Mouse (Mus musculus) fat pad, adult 2 months (tissue): ENCODE results near the gene 1700020N01Rik.

Experiments used
- DNase-seq: peaks from one replicate; pipeline ENCODE4 v3.0.0-alpha.2; 2011; ENCODE audit warnings: low read depth, low spot score; ENCODE audit errors: extremely low read depth

Gene 1700020N01Rik

DNA sequence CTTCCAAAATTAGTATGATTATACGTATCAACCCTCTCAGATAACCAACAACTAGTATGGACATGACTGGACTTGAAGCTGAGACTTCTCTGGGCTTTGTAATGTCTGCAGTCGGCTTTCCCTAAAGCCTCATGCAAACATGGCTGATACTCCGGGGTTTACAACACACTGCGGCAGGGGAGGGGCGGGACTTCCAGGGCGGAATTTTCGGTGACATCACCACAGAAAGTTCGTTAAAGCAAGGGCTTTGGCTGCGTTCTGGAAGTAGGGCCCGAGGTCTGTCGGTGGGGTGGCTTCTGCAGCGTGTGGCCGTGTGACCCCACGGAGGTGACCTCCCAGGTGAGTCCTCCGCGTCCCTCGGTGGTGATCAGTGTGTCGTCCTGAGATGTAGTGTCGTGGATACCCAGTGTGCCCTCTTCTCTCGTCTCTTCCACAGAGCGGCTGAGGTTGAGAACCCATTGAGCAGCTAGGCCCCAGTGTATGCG, at the start of gene 1700020N01Rik:
Gene 1700020N01Rik (plus strand): TSS at position 250 of the 485 bp plus-strand sequence.
- DNase-seq, result no peak

DNA sequence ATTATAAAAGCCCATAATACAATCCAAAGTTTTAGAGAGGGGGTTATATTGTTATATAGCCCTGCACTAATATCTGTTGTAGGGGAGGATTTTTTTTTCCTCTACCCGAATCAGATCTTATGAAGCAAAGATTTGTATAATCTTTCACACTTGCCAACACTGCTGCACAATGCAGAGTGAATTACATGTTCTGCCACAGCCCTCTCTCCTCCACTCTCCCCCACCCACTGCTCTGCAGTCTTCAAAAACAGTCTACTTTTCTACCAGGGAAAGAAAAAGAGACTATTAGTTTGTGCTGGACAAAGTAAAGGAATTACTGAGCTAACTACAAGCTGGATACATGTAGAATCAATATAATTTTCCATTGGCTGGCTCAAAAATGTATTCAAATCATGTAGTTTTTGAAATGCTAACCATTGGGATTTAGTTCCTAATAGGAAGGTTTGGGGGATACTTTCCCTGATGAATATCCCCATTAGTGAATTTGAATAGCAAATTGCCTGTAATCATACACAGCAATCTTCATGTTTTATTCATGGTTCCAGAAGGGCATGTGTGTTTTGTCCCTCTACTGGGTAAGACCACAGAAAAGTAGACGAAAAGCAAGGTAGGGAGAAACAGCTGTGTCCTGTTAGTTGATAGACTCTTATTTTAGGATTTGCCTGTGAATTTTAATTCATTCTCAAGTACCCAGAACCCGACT, 49.2 kb upstream of the 1700020N01Rik start:
- DNase-seq, result no peak

DNA sequence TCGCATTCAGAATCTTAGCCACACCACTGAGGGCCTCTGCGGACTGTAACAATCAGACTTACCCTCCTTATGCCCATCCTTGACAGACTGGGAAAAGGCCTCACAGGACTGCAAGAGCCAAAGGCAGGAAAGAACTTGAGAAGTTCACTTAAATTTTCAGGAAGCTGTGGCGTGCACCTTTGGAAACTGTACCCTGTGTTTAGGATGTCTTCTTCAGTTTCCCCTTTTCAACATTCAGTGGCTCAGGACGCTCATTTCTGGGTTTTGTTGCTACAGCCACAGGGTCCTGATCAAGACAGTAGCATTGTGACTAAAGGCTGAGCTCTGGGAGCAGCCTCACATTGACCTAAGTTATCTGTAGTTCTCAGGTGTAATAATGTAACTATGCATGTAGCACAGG, 48.2 kb upstream of the 1700020N01Rik start:
- DNase-seq, result no peak

DNA sequence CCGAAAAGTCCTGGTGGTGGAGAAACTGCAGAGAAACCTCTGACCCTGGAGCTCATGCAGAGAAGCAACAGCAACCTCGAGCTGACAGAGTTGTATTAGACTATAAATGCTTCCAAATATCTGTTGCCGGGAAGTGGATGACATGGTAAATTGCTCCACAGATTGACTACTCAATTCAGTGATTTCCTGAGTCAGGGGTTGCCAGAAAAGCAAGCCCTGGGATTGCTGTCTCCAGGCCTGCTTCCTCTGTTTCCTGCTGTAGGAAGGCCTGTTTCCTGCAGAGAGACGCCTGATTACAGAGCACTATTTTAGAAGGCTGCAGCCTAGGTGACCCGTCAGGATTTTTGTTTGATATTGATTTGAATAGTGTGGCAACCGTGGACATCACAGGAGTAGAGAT, 47.5 kb upstream of the 1700020N01Rik start:
- no peak for DNase-seq

DNA sequence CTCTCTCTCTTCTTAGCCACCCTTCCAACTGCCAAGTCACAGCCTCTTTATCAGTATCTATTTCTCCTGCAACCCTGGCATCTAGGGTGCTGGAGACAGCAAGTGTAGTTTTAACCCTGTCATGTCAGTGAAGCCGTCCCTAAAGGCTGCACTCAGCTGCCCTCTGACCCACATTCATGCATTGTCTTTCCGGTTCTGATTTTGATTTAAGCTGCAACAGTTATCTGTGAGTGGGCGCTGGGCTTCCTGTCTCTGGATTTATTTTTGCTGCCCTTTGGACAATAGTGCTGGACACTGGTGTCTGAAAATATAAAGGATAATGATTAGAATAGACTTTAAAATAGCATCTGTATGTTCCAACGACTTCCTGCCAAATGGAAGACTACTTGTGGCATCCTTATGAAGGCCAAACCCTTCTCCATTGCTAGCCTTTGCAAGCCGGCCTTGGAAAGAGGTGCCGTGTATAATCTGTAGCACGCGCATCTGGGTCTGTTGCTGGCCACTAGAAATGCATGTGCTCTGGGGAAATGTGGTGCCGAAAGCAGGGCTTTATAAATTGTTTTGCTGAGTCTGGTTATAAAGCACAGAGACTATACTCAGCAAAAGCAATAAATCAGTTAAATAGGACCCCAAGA, 44.0 kb upstream of the 1700020N01Rik start:
- DNase-seq, result no peak

DNA sequence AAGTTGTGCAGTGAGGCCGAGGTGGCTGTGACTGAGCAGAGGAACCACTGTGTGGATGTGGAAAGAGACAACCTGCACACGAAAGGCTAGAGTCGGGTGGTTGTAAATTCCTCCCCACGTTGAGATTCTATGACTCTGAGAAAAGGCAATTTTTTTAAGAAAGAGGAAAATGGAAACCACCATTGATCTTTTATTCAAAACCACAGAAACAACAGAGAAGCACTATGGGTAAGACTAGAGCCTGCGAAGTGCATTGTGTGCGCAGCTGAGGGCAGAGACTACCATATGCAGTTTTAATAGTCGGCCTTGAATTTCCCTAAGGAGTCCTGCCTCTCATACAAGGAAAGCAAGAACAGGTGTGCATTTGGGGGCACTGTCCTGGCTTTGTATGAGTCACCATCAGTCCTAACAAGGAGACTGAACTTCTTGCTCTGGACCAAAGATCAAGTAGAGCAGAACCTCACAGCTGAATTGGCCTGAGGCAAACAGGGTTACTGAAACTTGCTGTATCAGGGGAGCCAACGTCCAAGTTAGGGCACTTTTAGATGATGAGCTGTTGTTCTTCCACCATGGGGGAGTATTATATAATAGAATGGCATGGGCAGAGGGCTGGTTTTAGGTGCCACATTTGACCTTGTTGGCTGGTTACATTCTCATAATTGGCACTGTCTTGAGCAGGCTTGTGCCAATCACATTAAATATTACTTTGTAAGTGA, 39.8 kb upstream of the 1700020N01Rik start:
- DNase-seq, result no peak

DNA sequence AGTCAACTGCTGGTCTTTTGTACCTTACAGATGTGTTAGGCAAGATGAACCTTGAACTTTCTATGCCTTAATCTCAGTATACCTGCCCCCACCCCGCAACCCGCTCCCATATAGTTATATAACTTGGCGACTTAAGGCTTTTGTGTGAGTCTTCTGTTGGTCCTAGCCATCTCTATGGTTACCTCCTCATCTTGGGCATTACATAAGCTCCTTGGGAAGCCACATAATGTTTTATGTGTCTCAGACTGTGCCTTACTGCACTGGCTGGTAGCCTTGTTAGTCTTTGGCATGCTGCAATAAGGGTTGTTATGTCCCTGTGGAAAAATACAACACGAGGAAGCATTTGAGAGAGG, 39.3 kb upstream of the 1700020N01Rik start:
- DNase-seq, result no peak

DNA sequence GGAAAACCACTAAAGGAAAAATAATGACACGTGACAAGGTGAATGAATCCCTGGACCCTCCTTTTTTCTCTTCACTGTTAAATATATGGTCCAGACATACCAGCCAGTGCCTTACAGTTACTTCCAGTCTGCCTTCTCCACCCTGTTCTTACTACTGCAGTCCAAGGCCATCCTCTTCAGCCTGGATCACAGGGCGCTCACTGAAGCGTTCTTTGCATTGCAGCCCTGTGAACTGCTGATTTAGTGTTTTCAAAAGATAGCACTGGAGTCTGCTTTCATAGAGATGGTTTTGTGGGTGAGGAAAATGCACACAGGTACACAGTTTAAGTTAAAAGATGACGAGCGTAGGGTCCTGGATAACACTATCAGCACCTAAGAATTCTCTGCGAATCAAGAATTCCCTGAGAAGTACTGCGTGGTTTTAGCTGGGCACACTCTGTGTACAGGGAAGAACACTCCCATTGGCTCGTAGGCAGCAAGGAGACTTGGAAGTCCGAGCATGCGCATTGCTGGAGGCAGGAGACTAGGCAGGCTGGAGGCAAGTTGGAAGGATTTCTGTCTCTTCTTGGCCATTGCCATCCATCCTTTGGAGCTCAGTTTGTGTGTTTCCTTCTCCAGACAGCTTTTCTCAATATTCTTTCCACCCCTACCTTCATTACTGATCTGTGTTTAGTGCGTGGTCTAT, 37.9 kb upstream of the 1700020N01Rik start:
- DNase-seq, result no peak

DNA sequence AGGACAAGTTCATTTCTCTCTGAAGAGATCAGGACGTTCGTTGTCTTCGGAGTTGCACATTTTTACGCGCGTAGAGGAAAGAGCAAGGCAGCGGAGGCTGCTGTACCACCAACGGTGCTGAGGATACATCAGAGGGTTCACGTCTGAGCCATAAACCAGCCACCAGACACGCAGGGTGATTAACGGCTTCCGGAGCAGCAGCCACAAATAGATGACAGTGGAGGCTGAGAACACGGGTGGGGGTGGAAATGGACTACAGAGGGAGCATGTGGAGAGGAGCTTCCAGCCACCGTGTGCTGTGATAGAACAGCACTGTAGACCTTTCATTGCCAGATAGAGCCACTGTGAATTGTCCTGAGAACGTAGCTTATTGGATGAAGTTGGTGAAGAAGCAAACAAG, 33.2 kb upstream of the 1700020N01Rik start:
- DNase-seq, result no peak

DNA sequence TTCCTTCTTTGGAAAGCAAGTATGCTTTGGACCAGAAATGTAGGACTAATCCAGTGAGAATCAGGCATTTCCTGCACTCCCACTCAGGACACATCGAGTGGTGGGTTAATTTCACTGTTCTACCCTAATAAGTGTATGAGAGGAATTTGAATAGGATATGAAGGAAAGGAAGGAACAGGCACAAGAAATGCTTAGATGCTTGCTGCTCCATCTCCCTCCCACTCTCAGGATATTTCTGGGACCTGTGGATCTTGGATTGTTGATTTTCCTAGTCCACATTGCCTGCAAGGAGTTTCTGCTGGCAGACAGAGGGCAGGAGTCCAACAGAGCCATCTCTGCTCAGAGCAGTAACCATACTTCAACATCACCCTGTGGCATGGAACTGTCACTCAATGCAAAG, 31.8 kb upstream of the 1700020N01Rik start:
- no peak for DNase-seq

DNA sequence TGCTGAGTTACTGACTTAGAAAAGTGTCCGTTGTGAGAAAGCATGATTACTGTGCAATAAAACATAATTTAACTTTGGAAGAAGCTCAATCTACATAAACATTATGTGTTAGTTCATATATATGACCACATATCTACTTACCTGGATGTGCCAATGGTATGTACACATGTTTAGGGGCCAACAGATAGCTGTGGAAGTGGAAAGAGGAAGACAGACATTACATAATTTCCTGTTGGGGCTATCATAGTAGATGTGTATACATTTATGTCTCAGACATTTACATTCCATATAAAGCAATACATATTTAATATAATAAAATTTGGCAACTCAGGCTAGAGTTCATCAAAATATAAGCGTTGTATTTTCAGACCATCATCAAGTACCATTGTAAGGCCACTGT, 29.5 kb upstream of the 1700020N01Rik start:
- no peak for DNase-seq

DNA sequence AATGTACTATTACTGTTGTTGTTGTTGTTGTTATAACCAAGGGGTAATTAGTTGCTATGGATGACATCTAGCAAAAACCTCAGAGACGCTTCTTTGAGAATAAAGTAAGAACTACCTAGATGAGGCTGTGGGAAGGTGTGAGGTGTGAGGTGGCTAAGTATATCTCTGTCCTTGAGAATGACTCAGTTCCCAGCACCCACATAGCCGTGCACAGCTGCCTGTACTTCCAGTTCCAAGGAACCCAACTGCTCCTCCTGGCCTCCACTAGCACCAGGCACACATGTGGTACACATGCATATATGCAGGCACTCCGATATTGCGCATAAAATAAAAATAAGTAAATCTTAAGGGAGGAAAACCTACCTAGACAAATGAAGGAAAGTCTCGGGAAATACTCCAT, 28.8 kb upstream of the 1700020N01Rik start:
- DNase-seq, result no peak

DNA sequence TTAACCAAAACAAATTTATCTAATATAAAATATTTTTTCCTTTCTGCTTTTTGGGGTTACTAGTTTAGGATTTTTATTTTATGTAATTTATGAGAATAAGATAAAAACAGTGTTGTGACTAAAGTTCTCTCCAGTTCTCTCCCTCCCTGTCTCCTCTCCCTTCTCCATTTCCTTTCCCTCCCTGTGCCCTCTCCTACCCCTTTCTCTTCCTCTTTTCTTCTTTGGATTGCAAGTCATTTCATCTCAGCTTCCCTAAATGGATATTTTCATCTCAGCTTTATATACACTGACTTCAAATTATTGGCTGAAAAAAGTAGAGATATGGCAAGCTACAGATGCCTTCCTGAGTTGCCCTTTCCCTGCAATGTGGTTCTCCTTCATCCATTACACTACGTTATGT, 26.9 kb upstream of the 1700020N01Rik start:
- DNase-seq, result no peak

DNA sequence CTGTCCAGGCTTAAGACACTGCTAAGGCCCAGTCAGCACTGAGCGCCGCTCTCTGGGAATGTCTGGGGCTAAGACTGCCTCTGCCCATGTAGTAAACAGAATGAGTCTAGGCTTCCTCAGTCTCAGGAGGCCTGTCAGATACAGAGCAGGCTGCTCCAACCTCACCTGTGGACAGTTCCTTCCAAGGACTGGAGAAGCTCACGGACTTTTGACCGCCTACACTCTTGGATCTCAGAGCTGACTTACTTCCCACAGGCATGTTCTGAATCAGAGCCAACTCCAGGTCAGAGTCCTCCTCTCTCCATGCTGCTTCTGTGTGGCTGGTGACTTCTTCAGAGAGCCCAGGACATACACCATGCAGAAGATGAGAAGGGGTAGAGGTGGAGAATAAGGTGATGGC, 21.3 kb upstream of the 1700020N01Rik start:
- no peak for DNase-seq

DNA sequence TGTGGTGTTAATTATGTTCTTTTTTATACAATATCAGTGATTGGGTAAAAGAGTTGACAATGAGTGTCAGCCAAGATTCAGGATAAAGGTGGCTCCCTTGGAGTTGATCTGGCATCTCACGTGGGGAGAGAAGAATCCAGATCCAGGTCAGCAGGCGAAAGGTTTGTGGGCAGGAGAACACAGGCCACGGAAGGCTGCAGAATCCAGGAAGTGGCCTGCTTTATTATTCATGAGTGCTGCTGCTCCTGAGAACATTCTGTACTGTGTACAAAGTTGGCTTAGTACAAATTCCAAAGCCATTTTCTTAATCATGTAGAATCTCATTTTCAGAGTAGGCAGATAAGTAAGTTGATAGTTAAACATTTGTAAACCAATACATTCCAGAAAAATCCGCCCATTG, 19.2 kb upstream of the 1700020N01Rik start:
- no peak for DNase-seq

DNA sequence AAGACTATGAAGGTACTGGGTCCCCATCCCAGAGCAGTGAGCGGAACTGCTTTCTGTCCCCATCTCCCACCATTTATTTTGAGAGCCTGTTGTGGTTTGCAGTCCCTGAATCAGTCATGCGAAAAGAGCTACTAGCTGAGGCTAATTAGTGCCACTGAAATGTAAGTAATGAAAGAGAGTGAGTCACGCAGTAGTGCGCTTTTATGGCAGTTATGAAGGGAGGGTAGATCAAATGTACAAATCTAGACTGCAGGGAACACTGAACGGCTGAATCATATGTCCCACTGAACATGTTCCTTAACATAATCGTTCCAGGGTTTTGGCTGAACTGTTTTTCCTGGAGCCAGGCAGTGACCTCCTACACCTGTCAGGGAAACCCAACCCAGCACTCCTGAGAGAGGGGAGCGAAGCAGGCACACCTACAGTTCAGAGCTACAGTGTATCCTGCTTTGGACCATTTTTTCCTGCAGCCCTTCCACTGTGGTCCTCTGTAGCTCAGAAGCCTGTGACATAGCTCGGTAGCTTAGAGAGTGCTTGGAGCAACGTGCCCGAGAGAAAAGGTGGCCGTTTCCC, 17.1 kb upstream of the 1700020N01Rik start:
- no peak for DNase-seq

DNA sequence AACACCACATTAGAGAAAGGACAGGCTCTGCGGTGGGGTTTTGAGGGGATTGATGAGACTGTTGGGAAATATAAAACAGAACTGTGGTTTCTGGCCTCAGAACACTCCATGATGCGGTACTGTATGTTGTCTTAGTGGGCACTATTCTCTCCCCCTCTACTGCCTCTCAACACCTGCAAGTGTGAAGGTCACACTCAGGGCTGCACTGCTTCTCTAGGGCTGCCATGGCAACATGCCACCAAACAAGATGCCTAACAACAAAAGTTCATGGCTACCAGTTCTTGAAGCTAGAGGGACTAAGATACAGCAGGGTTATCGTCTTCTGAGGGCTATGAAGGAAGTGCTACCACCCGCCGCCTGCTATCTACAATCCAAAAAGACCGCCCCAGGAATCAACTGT, 15.1 kb upstream of the 1700020N01Rik start:
- no peak for DNase-seq

DNA sequence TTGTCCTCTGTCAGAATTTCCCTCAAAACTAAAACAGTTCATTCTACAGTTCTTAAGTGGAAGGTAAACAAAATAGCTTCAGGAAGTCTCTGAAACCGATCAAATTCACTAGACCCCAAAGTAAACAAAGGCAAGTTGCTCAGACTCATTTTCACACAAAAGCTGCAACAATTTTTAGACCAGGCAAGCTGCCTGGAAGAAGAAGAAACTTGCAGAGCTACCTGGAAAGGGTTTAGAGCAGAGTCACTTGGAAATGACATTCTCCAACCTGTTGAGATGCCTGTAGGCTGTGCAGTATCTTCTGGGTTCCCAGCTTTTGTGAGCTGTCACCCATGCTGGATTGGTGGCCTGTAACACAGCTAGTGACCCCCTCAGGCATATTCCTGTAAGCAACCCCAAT, 11.4 kb upstream of the 1700020N01Rik start:
- no peak for DNase-seq

DNA sequence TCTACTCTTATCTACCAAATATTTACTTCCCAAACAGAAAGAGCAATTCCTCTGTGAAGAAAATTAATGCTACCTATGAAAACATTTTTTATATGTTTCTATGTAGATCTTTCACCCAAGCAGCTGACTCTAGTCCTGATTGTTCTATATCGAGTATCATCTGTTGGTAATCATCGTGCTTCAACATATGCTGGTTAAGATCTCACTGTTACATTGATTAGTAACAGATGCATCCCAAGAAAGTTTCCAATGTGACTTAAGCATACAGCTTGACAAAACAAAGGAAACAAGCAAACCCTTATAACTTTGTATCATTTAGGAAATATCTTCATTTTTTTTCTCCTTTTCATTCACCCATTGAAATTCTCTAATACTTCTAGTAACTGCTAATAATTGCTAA, 5.9 kb upstream of the 1700020N01Rik start:
- DNase-seq, result no peak

DNA sequence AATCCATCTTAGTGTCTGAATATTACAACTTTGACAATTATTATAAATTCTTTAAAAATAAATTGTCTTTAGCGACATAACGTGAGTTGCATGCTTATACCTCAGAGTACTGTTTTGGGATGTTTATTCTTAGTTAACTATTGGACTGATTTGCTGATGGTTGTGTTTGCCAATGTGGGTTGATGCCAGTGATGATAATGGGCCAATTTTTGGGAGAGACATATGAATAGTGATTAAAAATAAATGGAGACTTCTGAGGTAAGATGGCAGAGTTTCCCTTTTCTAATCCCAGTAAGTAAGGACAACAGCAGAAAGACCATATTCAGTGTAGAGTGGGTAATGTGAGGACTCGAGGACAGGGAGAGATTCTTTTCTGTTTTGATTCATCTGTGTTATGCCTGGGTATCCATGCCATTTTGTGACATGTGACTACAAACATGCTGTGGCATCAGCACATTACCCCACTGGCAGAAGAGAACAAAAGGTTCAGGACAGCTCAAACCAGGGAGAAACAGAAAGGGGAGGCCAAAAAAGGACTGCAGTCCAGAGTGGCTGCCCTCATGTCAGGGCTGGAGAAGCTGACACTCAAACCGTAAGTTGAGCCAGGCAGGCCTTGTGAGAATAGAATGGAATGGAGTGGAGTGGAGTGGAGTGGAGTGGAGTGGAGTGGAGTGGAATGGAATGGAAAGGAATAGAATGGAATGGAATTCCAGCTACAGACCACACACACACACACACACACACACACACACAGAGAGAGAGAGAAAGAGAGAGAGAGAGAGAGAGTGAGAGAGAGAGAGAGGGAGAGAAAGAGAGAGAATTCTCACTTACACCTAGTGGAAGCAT, 4.7 kb upstream of the 1700020N01Rik start:
- no peak for DNase-seq
